Mouse (Mus musculus) natural killer cell, adult 2 months (primary cell): ENCODE measurements around the gene Ggt5.

Source experiments
- DNase-seq, 2 experiments: peaks; one replicate each; pipeline ENCODE4 v3.0.0; 2022; ENCODE audit warnings: low spot score in 2 of 2

Gene Ggt5

GRCm38 (mm10) chr10:75651381-75652068 is 62.4 kb downstream of the Ggt5 start:
- no peak for DNase-seq

GRCm38 (mm10) chr10:75654053-75654452 is 64.9 kb downstream of the Ggt5 start:
- no peak for DNase-seq

- no peak for DNase-seq
These were observed 68.0 kb downstream of the Ggt5 start for GRCm38 (mm10) chr10:75657165-75657564.

GRCm38 (mm10) chr10:75657772-75658171 is 68.6 kb downstream of the Ggt5 start:
- DNase-seq: no peak

- DNase-seq: no peak
These were observed 72.2 kb downstream of the Ggt5 start for GRCm38 (mm10) chr10:75661381-75661780.

- no peak for DNase-seq
These were observed 72.7 kb downstream of the Ggt5 start for GRCm38 (mm10) chr10:75661876-75662275.

- DNase-seq: no peak
These were observed 73.4 kb downstream of the Ggt5 start for GRCm38 (mm10) chr10:75662575-75662974.

GRCm38 (mm10) chr10:75664673-75665270 is 75.6 kb downstream of the Ggt5 start:
- DNase-seq: no peak

- DNase-seq: no peak
These were observed 77.4 kb downstream of the Ggt5 start for GRCm38 (mm10) chr10:75666451-75667030.
